Mouse (Mus musculus): ENCODE data around the gene Rnf113a2.

The Rnf113a2 gene

DNA sequence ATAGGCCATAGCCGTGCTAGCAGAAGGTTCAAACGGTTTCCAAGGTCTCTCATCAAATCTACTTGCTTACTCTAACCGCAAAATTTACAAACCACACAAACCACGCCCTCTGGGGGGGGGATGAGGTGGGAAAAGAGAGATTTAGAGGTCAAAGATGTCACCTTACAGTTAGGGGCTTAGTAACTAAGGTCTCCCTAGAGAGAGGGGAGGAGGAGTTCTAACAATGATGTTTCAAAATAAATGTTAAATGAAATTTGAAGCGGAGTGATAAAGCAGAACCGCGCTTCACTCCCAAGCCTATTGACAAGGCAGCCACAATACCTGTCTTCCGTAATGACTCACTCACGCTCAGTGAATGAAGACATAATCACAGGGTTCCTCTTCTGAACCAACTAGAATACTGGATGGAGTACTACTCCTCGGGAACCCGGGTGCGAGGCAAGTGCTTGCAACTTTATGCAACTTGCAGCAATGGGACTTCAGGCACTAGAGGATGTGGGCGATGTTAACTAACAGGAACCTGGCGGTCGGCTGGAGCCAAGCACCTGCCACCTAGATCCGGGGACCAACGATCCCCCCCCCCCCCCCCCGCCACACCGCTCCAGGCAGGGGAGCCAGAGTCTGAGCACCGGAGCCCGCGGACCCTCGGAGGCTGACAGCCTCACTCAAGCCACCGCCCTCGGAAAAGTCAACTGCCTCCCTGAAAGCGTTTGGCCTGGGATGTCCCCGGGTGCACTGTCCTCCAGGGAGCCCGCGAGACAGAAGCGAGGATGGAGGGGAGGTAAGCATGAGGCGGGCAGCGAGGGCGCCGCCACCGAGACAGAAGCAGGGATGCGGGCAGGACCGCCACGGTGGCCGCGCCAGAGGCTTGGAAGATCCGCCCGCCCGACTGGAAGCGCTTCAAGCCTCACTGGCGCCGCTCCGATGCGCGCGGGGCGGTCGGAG lies 8.8 kb upstream of the Rnf113a2 start:
- peak; percentile 41 to 73 for DNase-seq (ENCODE audit: inconsistent age in 2 of 2, low spot score in 1 of 2)

DNA sequence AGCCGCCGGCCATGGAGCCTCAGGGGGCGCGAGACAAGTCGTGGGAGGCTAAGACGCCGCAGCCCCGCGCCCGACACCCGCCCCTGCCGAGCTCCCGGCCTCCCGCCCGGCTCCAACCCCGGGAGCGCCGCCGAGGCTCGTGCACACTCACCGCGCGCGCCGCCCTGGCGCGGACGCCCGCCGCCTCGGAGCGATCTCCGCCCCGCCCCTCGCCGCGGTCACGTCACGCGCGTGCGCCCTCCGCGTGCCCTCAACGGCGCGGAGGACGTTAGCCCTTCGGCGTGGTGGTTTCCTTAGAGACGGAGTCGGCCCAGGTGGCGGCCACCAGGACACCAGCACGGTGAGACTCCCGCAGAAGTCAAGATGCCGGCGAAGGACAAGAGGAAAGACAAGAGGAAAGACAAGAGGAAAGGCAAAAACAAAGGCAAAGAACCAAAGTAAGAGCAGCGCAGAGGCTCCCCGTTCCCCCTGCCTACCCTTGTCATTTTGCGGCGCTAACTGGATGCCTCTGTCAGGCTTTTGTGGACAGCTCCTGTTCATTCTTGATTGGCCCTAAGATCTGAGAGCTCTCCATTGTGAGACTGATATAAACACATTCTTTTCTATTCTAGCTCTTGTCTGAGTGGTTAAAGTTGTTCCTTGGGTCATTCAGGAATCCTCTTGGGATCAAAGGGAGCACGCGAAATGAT lies 8.0 kb upstream of the Rnf113a2 start, which contains the start of the genes Entpd5 and Bbof1:
Gene Entpd5, minus strand, starts transcription at position 211 of the 689 bp plus-strand sequence.
Gene Bbof1, plus strand, starts transcription at position 253 of the 689 bp plus-strand sequence.
- peak; percentile 92 to 97 for DNase-seq (ENCODE audit: inconsistent age in 2 of 2, low spot score in 1 of 2)

DNA sequence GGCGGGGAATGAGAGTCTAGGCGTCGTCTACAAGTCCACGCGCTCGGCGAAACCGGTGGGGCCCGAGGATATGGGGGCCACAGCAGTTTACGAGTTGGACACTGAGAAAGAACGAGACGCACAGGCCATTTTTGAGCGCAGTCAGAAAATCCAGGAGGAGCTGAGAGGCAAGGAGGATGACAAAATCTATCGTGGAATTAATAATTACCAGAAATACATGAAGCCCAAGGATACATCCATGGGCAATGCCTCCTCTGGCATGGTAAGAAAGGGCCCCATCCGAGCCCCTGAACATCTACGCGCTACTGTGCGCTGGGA lies 568 bp downstream of the Rnf113a2 start:
- no peak for DNase-seq (ENCODE audit: inconsistent age in 2 of 2, low spot score in 1 of 2)

DNA sequence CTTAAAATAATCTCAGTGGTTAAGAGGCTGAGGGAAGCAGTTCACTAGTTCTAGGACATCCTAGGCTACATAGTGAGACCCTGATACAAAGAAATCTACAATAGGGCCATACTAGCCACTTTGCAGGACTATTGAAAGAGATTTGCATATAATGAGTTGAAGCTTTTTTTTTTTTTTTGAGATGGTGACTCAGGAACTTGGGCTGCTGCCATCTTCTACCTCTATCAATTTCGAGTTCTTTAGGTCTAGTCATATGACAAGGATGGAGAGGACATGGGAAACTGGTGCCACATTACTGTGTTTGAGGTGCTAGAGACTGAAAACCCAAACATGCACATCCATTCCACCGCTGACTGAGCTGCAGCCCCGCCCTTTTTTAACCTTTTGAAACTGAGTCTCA lies 7.0 kb downstream of the Rnf113a2 start:
- DNase-seq (ENCODE audit: inconsistent age in 2 of 2, low spot score in 1 of 2) = peak in 1 of 2 experiments; percentile 27

DNA sequence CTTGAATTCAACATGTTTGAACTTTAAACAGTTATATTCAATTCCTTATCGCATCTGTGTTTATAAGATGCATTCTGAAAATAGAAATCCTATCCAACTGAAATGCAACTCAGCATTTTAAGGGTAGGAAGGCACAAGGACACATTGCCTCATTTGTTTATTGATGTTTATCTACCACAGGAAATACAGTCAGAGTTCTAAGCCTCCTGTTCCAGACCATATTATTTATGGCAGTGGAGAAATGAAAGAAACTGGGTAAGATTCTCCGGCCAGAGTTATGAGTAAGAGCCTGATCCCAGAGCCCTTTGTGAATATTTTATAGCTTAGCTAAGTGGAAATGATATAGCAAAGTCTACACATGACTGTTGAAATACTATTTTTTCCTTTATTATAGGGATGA lies 12.8 kb downstream of the Rnf113a2 start:
- peak in 1 of 2 experiments; percentile 59 for DNase-seq (ENCODE audit: inconsistent age in 2 of 2, low spot score in 1 of 2)

DNA sequence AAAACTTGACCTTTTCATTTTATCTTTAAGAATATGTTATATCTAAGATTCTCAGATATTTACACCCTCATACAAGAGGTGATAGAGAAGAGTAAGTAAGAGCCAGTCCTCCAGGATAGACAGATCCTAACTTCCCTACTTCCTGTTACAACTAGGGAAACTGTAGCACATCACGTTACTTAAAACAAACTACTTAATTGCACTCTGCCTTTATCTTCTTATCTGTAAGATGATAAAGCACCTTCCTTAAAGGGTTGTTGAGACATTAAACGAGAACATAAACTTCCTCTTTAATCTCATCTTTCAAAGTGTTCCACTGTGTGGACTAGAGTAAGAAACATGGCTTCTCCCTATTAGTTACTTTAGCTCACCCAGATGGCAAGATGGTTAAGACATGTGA lies 21.7 kb downstream of the Rnf113a2 start:
- DNase-seq (ENCODE audit: inconsistent age in 2 of 2, low spot score in 1 of 2) = no peak

DNA sequence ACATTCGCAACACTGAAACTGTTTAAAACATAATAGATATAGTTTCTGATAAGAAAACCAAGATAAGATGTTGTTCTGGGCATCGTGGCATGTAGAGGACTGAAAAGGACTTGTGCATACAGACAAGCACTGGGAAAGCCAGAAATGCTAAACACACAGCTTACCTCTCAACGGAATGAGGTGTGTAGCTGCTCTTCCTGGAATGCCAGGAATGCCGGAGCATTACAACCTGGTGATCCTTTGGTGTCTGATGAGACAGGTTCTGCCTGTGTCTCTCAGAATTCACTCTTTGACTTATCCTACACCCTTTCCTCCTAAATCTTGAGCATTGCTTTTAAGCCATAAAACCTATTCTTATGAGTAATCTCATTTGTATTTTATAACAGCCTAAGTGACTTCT lies 25.5 kb downstream of the Rnf113a2 start:
- no peak for DNase-seq (ENCODE audit: inconsistent age in 2 of 2, low spot score in 1 of 2)

DNA sequence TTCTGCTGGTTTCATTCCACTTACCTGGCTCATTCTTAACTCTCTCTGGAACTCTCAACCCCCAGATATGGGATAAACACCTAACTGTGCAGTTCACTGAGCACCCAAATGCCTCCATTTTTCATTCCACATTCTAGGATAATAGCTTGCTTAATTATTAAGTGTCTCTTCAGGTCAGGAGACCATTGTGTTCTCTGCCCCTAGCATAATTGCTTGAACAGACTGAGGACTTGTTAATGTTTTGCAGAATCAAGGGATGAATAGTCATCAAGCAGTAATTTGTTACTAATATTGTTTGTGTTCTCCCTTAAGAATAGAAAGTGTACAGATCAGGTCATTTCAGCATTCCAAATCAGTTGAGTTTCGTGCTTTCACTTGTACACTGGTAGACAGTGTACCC lies 30.4 kb downstream of the Rnf113a2 start:
- no peak for DNase-seq (ENCODE audit: inconsistent age in 2 of 2, low spot score in 1 of 2)

DNA sequence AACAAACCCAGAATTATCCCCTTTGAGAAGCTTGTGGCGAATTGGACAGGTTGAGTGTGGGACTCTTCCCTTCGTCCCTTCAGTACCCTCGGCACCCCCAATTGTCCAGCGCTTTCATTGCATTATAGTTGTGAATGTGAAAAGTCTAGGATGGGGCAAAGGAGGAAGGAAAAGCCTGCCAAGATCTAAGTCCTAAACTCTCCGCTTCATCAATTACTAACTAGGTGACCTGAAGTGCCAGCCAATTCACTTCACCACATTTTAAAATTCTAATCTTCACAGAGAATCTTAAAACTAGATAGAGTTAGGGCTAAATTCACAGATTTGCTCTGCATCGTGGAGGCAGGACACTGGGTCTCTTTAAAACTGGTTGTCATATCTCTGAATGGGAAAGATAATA lies 31.2 kb downstream of the Rnf113a2 start:
- DNase-seq (ENCODE audit: inconsistent age in 2 of 2, low spot score in 1 of 2) = no peak

DNA sequence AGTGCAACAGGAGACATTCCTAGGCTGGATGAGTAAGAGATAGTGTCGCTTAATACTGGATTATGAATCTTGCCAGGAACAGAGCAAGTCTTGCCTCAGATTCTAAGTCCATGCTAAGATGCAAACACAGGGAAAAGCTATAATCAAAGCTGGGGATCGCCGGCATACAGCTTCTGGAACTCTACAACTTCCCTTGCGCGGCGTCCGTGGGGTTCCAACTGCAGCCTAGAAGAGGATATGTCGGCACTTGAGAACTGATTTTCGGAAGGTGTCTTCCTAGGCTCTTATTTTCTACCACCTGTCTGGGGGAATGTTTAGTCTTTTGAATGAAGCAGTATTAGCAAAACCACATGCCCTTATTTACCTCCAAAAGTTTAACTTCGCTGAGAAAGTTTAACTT lies 32.9 kb downstream of the Rnf113a2 start:
- peak in 1 of 2 experiments; percentile 54 for DNase-seq (ENCODE audit: inconsistent age in 2 of 2, low spot score in 1 of 2)

DNA sequence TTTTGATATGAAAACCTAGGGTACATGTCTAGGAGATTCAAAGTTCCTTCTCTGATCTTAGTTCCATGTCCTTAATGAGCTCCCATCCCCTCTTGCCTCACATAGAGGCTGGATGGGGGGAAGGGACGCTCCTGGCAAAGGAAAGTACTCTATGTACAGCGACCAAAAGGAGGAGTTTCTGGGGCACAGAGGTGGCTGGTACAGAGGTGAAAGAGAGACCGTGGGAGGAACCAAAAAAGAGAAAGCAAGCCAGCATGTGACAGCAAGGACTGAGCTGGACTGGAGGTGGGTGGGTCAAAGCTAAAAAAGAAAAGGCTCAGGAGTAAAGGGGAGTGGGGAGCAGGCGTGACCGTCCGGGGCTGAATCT lies 33.3 kb downstream of the Rnf113a2 start:
- no peak for DNase-seq (ENCODE audit: inconsistent age in 2 of 2, low spot score in 1 of 2)

DNA sequence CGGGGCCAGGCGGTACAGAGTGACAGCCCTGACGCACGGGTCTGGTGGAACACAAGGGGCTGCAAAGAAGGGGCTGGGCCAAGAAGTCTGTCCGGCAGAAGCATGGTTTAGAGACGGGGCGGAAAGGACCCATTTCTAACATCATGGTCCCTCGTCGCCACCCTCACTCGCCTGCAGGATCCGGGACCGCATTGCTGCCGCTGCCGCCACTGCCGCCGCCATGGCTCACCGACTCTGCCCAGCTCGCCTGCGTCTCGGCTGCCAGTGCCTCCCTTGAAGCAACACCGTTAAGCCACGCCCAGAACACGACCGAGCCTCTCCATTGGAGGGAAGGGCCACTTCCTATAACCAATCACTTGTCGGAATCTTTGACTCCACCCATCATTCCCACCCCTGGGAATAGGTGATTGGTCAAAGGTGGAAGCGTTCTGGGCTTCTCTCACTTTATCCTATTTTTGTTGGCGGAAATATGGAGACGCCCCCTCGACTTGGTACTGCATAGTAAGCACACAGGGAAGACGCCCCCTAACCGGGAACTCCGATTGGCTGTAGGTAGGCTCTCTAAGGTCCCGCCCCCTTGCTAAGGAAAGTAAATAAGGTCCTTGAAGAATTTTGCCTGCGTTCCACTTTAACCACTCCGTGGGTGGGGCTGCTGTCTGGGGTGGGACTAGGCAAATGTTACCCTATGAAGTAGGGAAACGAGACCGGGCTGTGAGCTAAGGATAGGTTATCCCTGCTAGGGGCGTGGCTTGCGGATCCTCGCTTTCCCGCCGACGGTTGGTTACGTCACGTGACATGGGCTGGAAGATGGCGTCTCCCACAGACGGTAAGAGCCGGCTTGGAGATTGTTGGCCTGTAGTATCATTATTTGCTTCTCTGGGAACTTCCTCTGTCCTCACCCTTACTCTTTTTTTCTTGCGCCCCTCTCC lies 34.0 kb downstream of the Rnf113a2 start, which contains the start of the genes Aldh6a1 and Lin52:
Gene Aldh6a1, minus strand, starts transcription at position 287 of the 929 bp plus-strand sequence.
Gene Lin52, plus strand, starts transcription at position 705 of the 929 bp plus-strand sequence.
- peak; percentile 98 to 99 for DNase-seq (ENCODE audit: inconsistent age in 2 of 2, low spot score in 1 of 2)

DNA sequence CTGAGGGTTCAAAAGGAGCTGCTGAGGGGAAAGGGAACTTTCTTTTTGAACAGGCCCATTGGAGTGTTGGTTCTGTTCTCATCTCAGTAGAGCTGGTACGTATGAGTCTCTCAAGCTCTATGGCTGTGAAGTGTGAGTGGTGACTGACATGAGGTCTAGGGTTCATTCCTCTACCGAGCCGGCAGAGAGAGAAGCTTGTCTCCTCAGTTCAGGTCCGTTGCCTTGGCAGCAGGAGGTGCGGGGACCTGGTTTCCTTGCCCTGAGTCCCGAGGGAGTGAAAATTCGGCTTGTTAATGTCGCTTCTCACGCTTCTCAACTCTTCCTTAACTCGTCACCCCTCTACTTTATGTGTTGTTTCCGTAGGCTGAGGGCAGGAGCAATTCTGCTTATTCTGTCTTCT lies 34.8 kb downstream of the Rnf113a2 start:
- no peak for DNase-seq (ENCODE audit: inconsistent age in 2 of 2, low spot score in 1 of 2)

DNA sequence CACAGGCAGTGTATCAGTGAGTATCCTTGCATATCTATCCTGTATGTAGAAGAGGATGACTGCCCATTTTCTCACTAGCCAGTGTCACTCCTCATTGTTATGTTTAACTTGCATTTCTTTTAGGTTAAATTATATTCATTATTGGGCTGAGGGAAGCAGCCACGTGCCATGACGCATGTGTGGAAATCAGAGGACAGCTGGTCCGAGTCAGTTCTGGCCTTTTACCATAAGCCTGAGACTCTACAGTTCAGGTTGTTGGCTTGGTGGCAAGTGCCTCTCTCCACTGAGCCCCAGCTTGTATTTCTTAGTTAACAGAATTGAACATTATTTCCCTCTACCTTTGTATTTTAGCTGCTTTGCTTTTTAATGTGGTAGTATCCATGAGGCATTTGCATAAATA lies 39.9 kb downstream of the Rnf113a2 start:
- DNase-seq (ENCODE audit: inconsistent age in 2 of 2, low spot score in 1 of 2) = no peak

DNA sequence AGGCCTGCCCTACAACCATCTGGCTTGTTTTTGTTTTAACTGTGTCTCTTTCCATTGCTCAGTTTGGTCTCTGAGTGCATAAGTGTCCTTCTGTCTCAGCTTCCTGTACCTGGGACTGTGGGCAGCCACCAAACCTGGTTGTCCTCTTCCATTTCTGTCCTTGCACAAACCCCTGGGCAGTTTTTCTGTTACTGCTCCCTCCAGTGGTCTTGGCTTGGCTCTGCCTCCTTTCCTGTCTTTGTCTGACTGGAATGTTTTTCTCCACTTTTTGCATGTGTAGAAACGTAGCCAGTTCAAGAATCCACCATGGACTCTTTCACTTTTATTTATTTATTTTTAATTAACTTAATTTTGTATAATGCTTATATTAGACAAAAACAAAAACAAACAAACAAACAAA lies 42.8 kb downstream of the Rnf113a2 start:
- no peak for DNase-seq (ENCODE audit: inconsistent age in 2 of 2, low spot score in 1 of 2)

DNA sequence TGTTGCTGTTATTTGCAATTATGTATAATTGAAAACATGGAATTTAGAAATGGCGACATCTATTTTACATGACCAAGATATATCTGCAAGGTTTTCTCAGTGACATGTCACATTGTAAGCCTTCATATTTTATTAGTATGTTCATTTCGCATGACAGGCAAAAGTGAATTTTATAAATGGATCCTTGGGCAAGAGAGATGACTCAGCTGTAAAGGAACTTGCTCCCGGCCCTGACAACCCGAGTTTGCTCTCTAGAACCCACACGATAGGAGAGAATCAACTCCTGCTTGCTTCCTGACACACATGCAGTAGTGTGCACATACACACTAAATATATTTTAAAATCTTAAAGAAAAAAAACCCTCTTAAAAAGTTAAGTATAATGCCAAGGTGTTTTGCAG lies 44.4 kb downstream of the Rnf113a2 start:
- peak; percentile 35 to 62 for DNase-seq (ENCODE audit: inconsistent age in 2 of 2, low spot score in 1 of 2)

DNA sequence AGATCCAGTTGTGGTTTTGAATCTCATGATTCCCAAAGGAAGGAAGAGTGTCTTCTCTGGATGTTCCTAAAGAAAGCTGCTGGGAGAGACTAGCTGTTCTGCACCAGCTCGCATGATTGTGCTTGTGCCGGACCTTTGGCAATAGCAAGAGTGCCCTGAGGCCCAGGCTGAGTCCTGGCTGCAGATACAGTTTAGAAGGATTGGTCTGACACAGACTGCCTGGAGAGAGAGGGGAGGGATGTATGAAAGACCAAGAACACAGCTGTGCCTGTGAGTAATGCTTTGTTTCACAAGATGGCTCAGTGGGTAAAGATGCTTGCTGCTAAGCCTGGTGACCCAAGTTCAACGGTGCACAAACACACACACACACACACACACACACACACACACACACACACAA lies 45.9 kb downstream of the Rnf113a2 start:
- no peak for DNase-seq (ENCODE audit: inconsistent age in 2 of 2, low spot score in 1 of 2)

All from adrenal gland, adult (tissue).